Mouse (Mus musculus) limb, embryonic 11.5 days (tissue): ENCODE results near the gene Gdf9. TPM values are rescaled to one million over a fixed set of nuclear protein-coding genes. Genes with fewer than 3 reads are reported as not detected.

Experiments
- ATAC-seq: fragments of 200-750 bp; cut with Nextera tagmentation; 2 replicates; pipeline ENCODE4 v1.8.0; 2017; ENCODE audit warnings: low read depth; ENCODE audit not compliant: insufficient number of reproducible peaks, low FRiP score, low TSS enrichment
- DNase-seq: peaks from one replicate; pipeline ENCODE4 v3.0.0-alpha.2; 2015; ENCODE audit warnings: low spot score
- H3K27ac ChIP-seq: fragments of 300-500 bp; sonication (generic); replicated peaks from 2 replicates; pipeline ENCODE4 v1.5.1; 2014; ENCODE audit warnings: low read depth, mild to moderate bottlenecking, low read length
- H3K27me3 ChIP-seq: fragments of 300-500 bp; sonication (generic); 2 replicates; pipeline ENCODE4 v1.6.1; 2014; ENCODE audit warnings: mild to moderate bottlenecking, low read length, mixed read lengths; ENCODE audit not compliant: control insufficient read depth, insufficient read depth
- H3K36me3 ChIP-seq: fragments of 300-500 bp; sonication (generic); 2 replicates; pipeline ENCODE4 v1.6.1; 2014; ENCODE audit warnings: mild to moderate bottlenecking, low read length, moderate library complexity, mixed read lengths; ENCODE audit not compliant: control insufficient read depth, insufficient read depth
- H3K4me1 ChIP-seq: fragments of 300-500 bp; sonication (generic); 2 replicates; pipeline ENCODE4 v1.6.1; 2014; ENCODE audit warnings: low read length, mixed read lengths; ENCODE audit not compliant: control insufficient read depth, insufficient read depth
- H3K4me2 ChIP-seq: fragments of 300-500 bp; sonication (generic); 2 replicates; pipeline ENCODE4 v1.6.1; 2014; ENCODE audit warnings: low read depth, mild to moderate bottlenecking, moderate library complexity; ENCODE audit not compliant: severe bottlenecking
- H3K4me3 ChIP-seq: fragments of 300-500 bp; sonication (generic); 2 replicates; pipeline ENCODE4 v1.5.1; 2014; ENCODE audit warnings: low read depth, low read length
- H3K9ac ChIP-seq: fragments of 300-500 bp; sonication (generic); 2 replicates; pipeline ENCODE4 v1.6.1; 2014; ENCODE audit warnings: mild to moderate bottlenecking, low read length
- H3K9me3 ChIP-seq: fragments of 300-500 bp; sonication (generic); 2 replicates; pipeline ENCODE4 v1.6.1; 2016; ENCODE audit warnings: low read length; ENCODE audit not compliant: control insufficient read depth
- WGBS: fragments of 180-500 bp; shearing (Covaris S2); extraction: QIAGEN DNeasy Blood & Tissue Kit; methylation state at CpG from one replicate; pipeline ENCODE4 v1.1.7; 2014; 5-methylcytosine and 5-hydroxymethylcytosine counted together
- polyA plus RNA-seq: library from polyadenylated mRNA; unstranded; fragments of >200 nt; fragmentation: Nextera tagmentation; extraction: Ambion mirVana; gene quantifications from 2 replicates; pipeline ENCODE4 v1.2.1, GENCODE M21; 2014

The Gdf9 gene
- 0.95 and 1.2 TPM in 2 replicates for polyA plus RNA-seq

GRCm38 (mm10) chr11:53430670-53431346, at the start of gene Gdf9, which contains the start of gene Uqcrq:
Gene Gdf9 (plus strand): TSS chr11:53431023.
Gene Uqcrq (minus strand): TSS chr11:53430831.
- Histone ChIP-seq H3K9me3 (no peaks in the 10 kb centered on the region), H3K4me2 (peak within 1 kb of the TSS; percentile 82), H3K27me3 (no peaks in the 10 kb centered on the region), H3K4me3 (peak within 1 kb of the TSS; percentile 69), H3K27ac (no peak within 1 kb of the TSS), H3K4me1 (peaks cover 5% of the 10 kb centered on the region; the same call in 1 of the 2 replicates), H3K36me3 (peaks cover 7% of the 10 kb centered on the region), H3K9ac (peak within 1 kb of the TSS; percentile 76)
- DNase-seq, result peak; percentile 98
- peak; percentile 98 for ATAC-seq
- under 1% methylated on average over 44 of the region's 44 CpGs for WGBS

GRCm38 (mm10) chr11:53383758-53384428, 46.9 kb upstream of the Gdf9 start:
- DNase-seq (no peak), ATAC-seq (no peak)
- Histone ChIP-seq H3K27ac (no peak overlapping the region), H3K36me3 (peaks cover 2% of the 10 kb centered on the region; the same call in 1 of the 2 replicates), H3K9ac (no peak overlapping the region), H3K4me2 (no peak overlapping the region), H3K4me3 (no peak overlapping the region), H3K9me3 (no peaks in the 10 kb centered on the region), H3K4me1 (no peaks in the 10 kb centered on the region), H3K27me3 (no peaks in the 10 kb centered on the region)
- WGBS, result 95% methylated on average over 2 of the region's 2 CpGs

- peaks cover 7% of the 10 kb centered on the region; the same call in 1 of the 2 replicates for H3K36me3 ChIP-seq
- 87% methylated on average over 1 of the region's 1 CpGs for WGBS
- ATAC-seq, result no peak
Measured at GRCm38 (mm10) chr11:53393856-53394255, 37.0 kb upstream of the Gdf9 start.

GRCm38 (mm10) chr11:53403638-53404037, 27.2 kb upstream of the Gdf9 start:
- Histone ChIP-seq H3K4me1 (no peaks in the 10 kb centered on the region), H3K9ac (no peak overlapping the region), H3K27ac (no peak overlapping the region), H3K9me3 (no peaks in the 10 kb centered on the region), H3K4me2 (no peak overlapping the region), H3K4me3 (no peak overlapping the region), H3K36me3 (peaks cover 29% of the 10 kb centered on the region), H3K27me3 (no peaks in the 10 kb centered on the region)
- 88% methylated on average over 1 of the region's 1 CpGs for WGBS
- ATAC-seq (no peak), DNase-seq (no peak)

More at GRCm38 (mm10) chr11:53393856-53394255, 37.0 kb upstream of the Gdf9 start:
- H3K9ac ChIP-seq, result no peak overlapping the region
- no peaks in the 10 kb centered on the region for H3K27me3 ChIP-seq
- no peak for DNase-seq
- no peak overlapping the region for H3K27ac ChIP-seq
- H3K9me3 ChIP-seq, result no peaks in the 10 kb centered on the region
- H3K4me2 ChIP-seq, result no peak overlapping the region
- no peaks in the 10 kb centered on the region for H3K4me1 ChIP-seq
- H3K4me3 ChIP-seq, result no peak overlapping the region

GRCm38 (mm10) chr11:53411738-53412137, 19.1 kb upstream of the Gdf9 start:
- Histone ChIP-seq H3K36me3 (peaks cover 26% of the 10 kb centered on the region), H3K9ac (no peak overlapping the region), H3K4me1 (no peaks in the 10 kb centered on the region), H3K27ac (no peak overlapping the region), H3K9me3 (no peaks in the 10 kb centered on the region), H3K4me3 (no peak overlapping the region), H3K4me2 (no peak overlapping the region), H3K27me3 (no peaks in the 10 kb centered on the region)
- no peak for DNase-seq
- ATAC-seq, result no peak

GRCm38 (mm10) chr11:53413871-53414270, 17.0 kb upstream of the Gdf9 start:
- no peak overlapping the region for H3K9ac ChIP-seq
- no peak overlapping the region for H3K4me2 ChIP-seq
- H3K27me3 ChIP-seq, result no peaks in the 10 kb centered on the region
- no peak overlapping the region for H3K27ac ChIP-seq
- no peak overlapping the region for H3K4me3 ChIP-seq
- WGBS, result 89% methylated on average over 4 of the region's 4 CpGs
- no peak for DNase-seq
- peaks cover 19% of the 10 kb centered on the region for H3K36me3 ChIP-seq
- H3K4me1 ChIP-seq, result no peaks in the 10 kb centered on the region
- ATAC-seq, result no peak
- no peaks in the 10 kb centered on the region for H3K9me3 ChIP-seq

- Histone ChIP-seq H3K4me1 (no peaks in the 10 kb centered on the region), H3K4me2 (no peak overlapping the region), H3K4me3 (no peak overlapping the region), H3K27me3 (no peaks in the 10 kb centered on the region), H3K9ac (no peak overlapping the region), H3K36me3 (peaks cover 14% of the 10 kb centered on the region), H3K27ac (no peak overlapping the region), H3K9me3 (no peaks in the 10 kb centered on the region)
- ATAC-seq (no peak), DNase-seq (no peak)
Measured at GRCm38 (mm10) chr11:53418048-53418447, 12.8 kb upstream of the Gdf9 start.

- 92% methylated on average over 4 of the region's 4 CpGs for WGBS
Measured at GRCm38 (mm10) chr11:53423036-53423435, 7.8 kb upstream of the Gdf9 start, which contains the start of gene Leap2. Gene Leap2 (minus strand): TSS chr11:53423170.

More at GRCm38 (mm10) chr11:53423036-53423435, 7.8 kb upstream of the Gdf9 start, which contains the start of gene Leap2:
- DNase-seq, result no peak
- Histone ChIP-seq H3K4me2 (no peak within 1 kb of the TSS), H3K27me3 (no peaks in the 10 kb centered on the region), H3K36me3 (0 out of 2 replicates have a peak, but pooled peaks cover 2% of the 10 kb centered on the region), H3K4me1 (no peaks in the 10 kb centered on the region), H3K4me3 (no peak within 1 kb of the TSS), H3K9ac (no peak within 1 kb of the TSS), H3K9me3 (no peaks in the 10 kb centered on the region), H3K27ac (no peak within 1 kb of the TSS)
- ATAC-seq, result no peak
